Mouse (Mus musculus): ENCODE data around the gene Abcf2.

GRCm38 (mm10) chr5:24618921-24619320 lies 41.7 kb upstream of the Abcf2 start:
- TF ChIP-seq POLR2A (IDR thresholded peaks at IDR 0.05; ENCODE audit: low read depth, low read length): no peak
- TF ChIP-seq CTCF (conservative IDR thresholded peaks at IDR 0.05; ENCODE audit: insufficient read depth, insufficient read length, low read depth, low read length): no peak

All from kidney, adult 2 months (tissue).